Mouse (Mus musculus): ENCODE data around the gene Ccdc6. TPM values are rescaled to one million over a fixed set of nuclear protein-coding genes. Genes with fewer than 3 reads are reported as not detected.

Ccdc6 gene
- polyA plus RNA-seq, 1 experiment from 2014 or later = 23.5 TPM

Other genes with a start within 250 kb of the Ccdc6 start
- gene Mrln, start 107.5 kb downstream of the Ccdc6 start, polyA plus RNA-seq (2015; fragmentation: Nextera tagmentation; extraction: Ambion mirVana) = 0.94 and 1.5 TPM in 2 replicates
- gene Slc16a9, start 148.0 kb downstream of the Ccdc6 start, polyA plus RNA-seq (2015; fragmentation: Nextera tagmentation; extraction: Ambion mirVana) = 1.6 and 2.7 TPM in 2 replicates